ENCODE assay signal across 23 mouse cellular contexts in genomic region chr4:155791240-155791933, GRCm38 (mm10). TPM values are rescaled to one million over a fixed set of nuclear protein-coding genes. Genes with fewer than 3 reads are reported as not detected.
DNase-seq lines count a peak whose midpoint lies in the region; ATAC-seq lines count a peak whose summit lies in the region.
"Had no signal": no experiment of that assay in that cellular context is flagged by ENCODE, and none has a peak within 500 bp of the region (broad histone marks: within the 10 kb centered on the region; RNA-seq: fewer than 3 reads in every experiment).

No protein-coding gene starts in this region.

- 0 out of 2 replicates have a peak overlapping the region, but pooled peaks have one; percentile 48 for H3K27ac ChIP-seq in heart, embryonic 10.5 days
- no peak overlapping the region for H3K27ac ChIP-seq in heart, embryonic 11.5 days (ENCODE audit: low read depth, low read length)
- H3K27ac ChIP-seq: hindbrain, embryonic 10.5 days; hindbrain, postnatal 0 days; limb, embryonic 13.5 days; liver, embryonic 13.5 days had no signal

- no peak overlapping the region for H3K9ac ChIP-seq in heart, embryonic 11.5 days (ENCODE audit: low read depth, low read length)
- H3K9ac ChIP-seq: limb, embryonic 13.5 days; liver, embryonic 13.5 days had no signal

- no peak overlapping the region for H3K4me2 ChIP-seq in heart, embryonic 11.5 days
- H3K4me2 ChIP-seq: limb, embryonic 13.5 days; liver, embryonic 13.5 days had no signal

- no peak for DNase-seq in heart, embryonic 10.5 days (ENCODE audit: low spot score)
- peak; percentile 16 for DNase-seq in testis, postnatal 14 days (ENCODE audit: low spot score)
- DNase-seq in testis, postnatal 10 days (ENCODE audit: low spot score), result no peak
- DNase-seq in kidney, postnatal 25 days, result peak; percentile 34 to 69
- DNase-seq in adrenal gland, adult 8-10 months, result no peak
- no peak for DNase-seq in embryo, embryonic 10.5 days (ENCODE audit: low spot score)
- DNase-seq in cerebellum, adult 9-10 months, result no peak
- DNase-seq: cerebellum, adult 18-20 months; gastrocnemius, postnatal 25 days; liver, embryonic 13.5 days; midbrain, embryonic 14.5 days; thymus, postnatal 14 days had no signal

- H3K36me3 ChIP-seq in heart, embryonic 10.5 days, result no peaks in the 10 kb centered on the region
- no peaks in the 10 kb centered on the region for H3K36me3 ChIP-seq in heart, embryonic 11.5 days (ENCODE audit: control insufficient read depth, insufficient read depth, low read length)
- H3K36me3 ChIP-seq: hindbrain, embryonic 10.5 days; limb, embryonic 13.5 days; liver, embryonic 13.5 days had no signal

- H3K9me3 ChIP-seq in heart, embryonic 10.5 days, result no peaks in the 10 kb centered on the region
- H3K9me3 ChIP-seq in heart, embryonic 11.5 days (replicated peaks; ENCODE audit: control insufficient read depth, low read length), result no peaks in the 10 kb centered on the region
- H3K9me3 ChIP-seq: hindbrain, embryonic 10.5 days; limb, embryonic 13.5 days; liver, embryonic 13.5 days had no signal

- 0 out of 2 replicates have a peak, but pooled peaks cover 6% of the 10 kb centered on the region for H3K4me1 ChIP-seq in heart, embryonic 10.5 days
- peaks cover 3% of the 10 kb centered on the region; the same call in 1 of the 2 replicates for H3K4me1 ChIP-seq in heart, embryonic 11.5 days (ENCODE audit: control insufficient read depth, insufficient read depth, low read length)
- H3K4me1 ChIP-seq: limb, embryonic 13.5 days had no signal

- H3K4me3 ChIP-seq in heart, embryonic 10.5 days, result no peak overlapping the region
- H3K4me3 ChIP-seq in heart, embryonic 11.5 days (ENCODE audit: low read depth, low read length), result no peak overlapping the region
- H3K4me3 ChIP-seq: hindbrain, embryonic 10.5 days; limb, embryonic 13.5 days; liver, embryonic 13.5 days; myocyte had no signal

- peaks cover 25% of the 10 kb centered on the region for H3K27me3 ChIP-seq in heart, embryonic 10.5 days (ENCODE audit: insufficient read depth, poor library complexity, severe bottlenecking)
- H3K27me3 ChIP-seq in heart, embryonic 11.5 days (ENCODE audit: control insufficient read depth, insufficient read depth, low read length), result no peaks in the 10 kb centered on the region

- 64% methylated on average over 24 of the region's 24 CpGs for WGBS in heart, embryonic 10.5 days
- WGBS in heart, embryonic 11.5 days (ENCODE audit: insufficient replicate concordance), result 63% methylated on average over 24 of the region's 24 CpGs

- ATAC-seq in heart, embryonic 11.5 days (replicated peaks; ENCODE audit: insufficient number of reproducible peaks, low FRiP score, low TSS enrichment), result no peak
- ATAC-seq: forebrain, embryonic 14.5 days; hindbrain, postnatal 0 days had no signal

RNA-seq across cellular contexts. Expression of gene Ankrd65, which starts 1.1 kb away (rescaled TPM):
- not detected in 2 replicates for polyA plus RNA-seq in heart, embryonic 10.5 days (2016; fragmentation: Nextera tagmentation; extraction: Ambion mirVana)
- not detected in 2 replicates for polyA plus RNA-seq in heart, embryonic 11.5 days (2014; fragmentation: Nextera tagmentation; extraction: Ambion mirVana)
- not detected for total RNA-seq in adrenal gland, adult 8-10 months (2022)
- total RNA-seq: adrenal gland, postnatal 4 days; gastrocnemius, postnatal 25 days; heart, adult 8-10 months; hindbrain, postnatal 0 days had no signal
- polyA plus RNA-seq: embryonic facial prominence, embryonic 11.5 days; forebrain, embryonic 14.5 days; heart, postnatal 0 days; hindbrain, postnatal 0 days; limb, embryonic 13.5 days; liver, embryonic 13.5 days; midbrain, embryonic 14.5 days; myocyte; neural tube, embryonic 14.5 days had no signal

RNA-seq across cellular contexts. Expression of gene Tmem88b, which starts 5.7 kb away (rescaled TPM):
- polyA plus RNA-seq in heart, embryonic 10.5 days (2016; fragmentation: Nextera tagmentation; extraction: Ambion mirVana), result 2.1 and 4.7 TPM in 2 replicates
- polyA plus RNA-seq in heart, embryonic 11.5 days (2014; fragmentation: Nextera tagmentation; extraction: Ambion mirVana), result 3.0 and 3.2 TPM in 2 replicates
- 1 to 10 TPM in 1 of 4 experiments, under 1 TPM in 3; 0.17 to 1.0 (median 0.62) TPM for total RNA-seq in adrenal gland, adult 8-10 months (2022)

RNA-seq across cellular contexts. Expression of gene Mrpl20, which starts 11.3 kb away (rescaled TPM):
- 176 and 226 TPM in 2 replicates for polyA plus RNA-seq in heart, embryonic 10.5 days (2016; fragmentation: Nextera tagmentation; extraction: Ambion mirVana)
- polyA plus RNA-seq in heart, embryonic 11.5 days (2014; fragmentation: Nextera tagmentation; extraction: Ambion mirVana), result 152 and 166 TPM in 2 replicates
- 100 to 1,000 TPM; 102 to 144 (median 126) TPM for total RNA-seq in adrenal gland, adult 8-10 months (2022)

RNA-seq across cellular contexts. Expression of gene Vwa1, which starts 16.9 kb away (rescaled TPM):
- polyA plus RNA-seq in heart, embryonic 10.5 days (2016; fragmentation: Nextera tagmentation; extraction: Ambion mirVana), result 2.1 and 3.1 TPM in 2 replicates
- polyA plus RNA-seq in heart, embryonic 11.5 days (2014; fragmentation: Nextera tagmentation; extraction: Ambion mirVana), result 0.89 and 1.1 TPM in 2 replicates
- total RNA-seq in adrenal gland, adult 8-10 months (2022), result 1 to 10 TPM; 3.2 to 6.9 (median 4.7) TPM

RNA-seq across cellular contexts. Expression of gene Ccnl2, which starts 20.9 kb away (rescaled TPM):
- polyA plus RNA-seq in heart, embryonic 10.5 days (2016; fragmentation: Nextera tagmentation; extraction: Ambion mirVana), result 131 and 150 TPM in 2 replicates
- polyA plus RNA-seq in heart, embryonic 11.5 days (2014; fragmentation: Nextera tagmentation; extraction: Ambion mirVana), result 126 and 129 TPM in 2 replicates
- 100 to 1,000 TPM in 3 of 4 experiments, 10 to 100 TPM in 1; 88.5 to 164 (median 122) TPM for total RNA-seq in adrenal gland, adult 8-10 months (2022)

Comparison
In these comparisons a context has a peak if more than half of its experiments do, and no peak if none do; other contexts are left out.
1. DNase-seq: peak in testis, postnatal 14 days (single experiment) and kidney, postnatal 25 days (2 of 2); none in heart, embryonic 10.5 days (single experiment), testis, postnatal 10 days (single experiment), adrenal gland, adult 8-10 months (single experiment), embryo, embryonic 10.5 days (single experiment) and cerebellum, adult 9-10 months (single experiment).